Mouse (Mus musculus): ENCODE results near the gene Iscu. TPM values are rescaled to one million over a fixed set of nuclear protein-coding genes. Genes with fewer than 3 reads are reported as not detected.

Gene Iscu
- 78.4 and 80.1 TPM in 2 replicates for total RNA-seq (2012; rRNA removed)

GRCm38 (mm10) chr5:113772450-113772895 lies at the start of gene Iscu, which contains the start of gene Sart3:
TSS of gene Iscu (plus strand) at chr5:113772748.
TSS of gene Sart3 (minus strand) at chr5:113772510.
- no peaks in the 10 kb centered on the region for H3K9me3 ChIP-seq (ENCODE audit: control insufficient read depth, insufficient read depth, low read depth, low read length)
- no peak for TF ChIP-seq MAFK (IDR thresholded peaks at IDR 0.05; ENCODE audit: insufficient read depth, low read depth, low read length)
- peak; percentile 81 for TF ChIP-seq HCFC1 (IDR thresholded peaks at IDR 0.05; ENCODE audit: borderline replicate concordance, insufficient read depth, low read length)
- TF ChIP-seq CHD2 (IDR thresholded peaks at IDR 0.05; ENCODE audit: low read depth, low read length), result no peak
- peak; percentile 85 for TF ChIP-seq ZNF384 (IDR thresholded peaks at IDR 0.05; ENCODE audit: low read depth, low read length)
- peak within 1 kb of the TSS; percentile 98 for H3K9ac ChIP-seq (ENCODE audit: insufficient read depth, low read depth, low read length, poor library complexity, severe bottlenecking)
- in situ Hi-C loops (cut with MboI; ENCODE audit: low sequenced_read_pairs in 2 of 2, unreplicated experiment in 2 of 2), result no loop called here
- H3K27ac ChIP-seq (ENCODE audit: insufficient read depth, low read depth, low read length, poor library complexity, severe bottlenecking), result peak within 1 kb of the TSS; percentile 91
- peaks cover 2 to 5% of the 10 kb centered on the region in 2 experiments; a peak in 3 of 4 replicates for H3K4me1 ChIP-seq (ENCODE audit: control insufficient read depth in 2 of 2, insufficient read depth in 2 of 2, low read length in 2 of 2, poor library complexity in 1 of 2)
- H3K36me3 ChIP-seq (ENCODE audit: control insufficient read depth, insufficient read depth, low read length, poor library complexity, severe bottlenecking), result peaks cover 38% of the 10 kb centered on the region
- DNase-seq (ENCODE audit: low read depth, low spot score), result peak; percentile 86
- peak within 1 kb of the TSS; percentile 89 to 97 for H3K4me3 ChIP-seq (ENCODE audit: insufficient read depth in 1 of 2, low read depth in 1 of 2, low read length in 2 of 2, poor library complexity in 1 of 2, severe bottlenecking in 1 of 2)

- no peak for DNase-seq (ENCODE audit: low read depth, low spot score)
- Histone ChIP-seq H3K27ac (ENCODE audit: insufficient read depth, low read depth, low read length, poor library complexity, severe bottlenecking) (peak overlapping the region; percentile 26; the same call in 1 of the 2 replicates), H3K4me3 (ENCODE audit: insufficient read depth in 1 of 2, low read depth in 1 of 2, low read length in 2 of 2, poor library complexity in 1 of 2, severe bottlenecking in 1 of 2) (no peak overlapping the region), H3K4me1 (ENCODE audit: control insufficient read depth in 2 of 2, insufficient read depth in 2 of 2, low read length in 2 of 2, poor library complexity in 1 of 2) (peaks cover 0 to 14% of the 10 kb centered on the region in 2 experiments; a peak in 2 of 4 replicates), H3K36me3 (ENCODE audit: control insufficient read depth, insufficient read depth, low read length, poor library complexity, severe bottlenecking) (no peaks in the 10 kb centered on the region), H3K9ac (ENCODE audit: insufficient read depth, low read depth, low read length, poor library complexity, severe bottlenecking) (0 out of 2 replicates have a peak overlapping the region, but pooled peaks have one; percentile 2), H3K9me3 (ENCODE audit: control insufficient read depth, insufficient read depth, low read depth, low read length) (no peaks in the 10 kb centered on the region)
- TF ChIP-seq MAFK (IDR thresholded peaks at IDR 0.05; ENCODE audit: insufficient read depth, low read depth, low read length), result no peak
- no peak for TF ChIP-seq ZC3H11A (IDR thresholded peaks at IDR 0.05; ENCODE audit: borderline replicate concordance, low read depth, low read length)
- no peak for TF ChIP-seq HCFC1 (IDR thresholded peaks at IDR 0.05; ENCODE audit: borderline replicate concordance, insufficient read depth, low read length)
- no peak for TF ChIP-seq ZNF384 (IDR thresholded peaks at IDR 0.05; ENCODE audit: low read depth, low read length)
- TF ChIP-seq CHD2 (IDR thresholded peaks at IDR 0.05; ENCODE audit: low read depth, low read length), result no peak
- in situ Hi-C loops (cut with MboI; ENCODE audit: low sequenced_read_pairs in 2 of 2, unreplicated experiment in 2 of 2), result loop anchor here (10.0 kb wide), 2 partner anchors 249 to 349 kb away; no protein-coding TSS in a partner anchor
Measured at GRCm38 (mm10) chr5:113723567-113724237, 48.8 kb upstream of the Iscu start.

GRCm38 (mm10) chr5:113724446-113724845 lies 48.1 kb upstream of the Iscu start, which contains the start of gene 1700069L16Rik:
TSS of gene 1700069L16Rik (minus strand) at chr5:113724772.
- no peak within 1 kb of the TSS for H3K4me3 ChIP-seq (ENCODE audit: insufficient read depth in 1 of 2, low read depth in 1 of 2, low read length in 2 of 2, poor library complexity in 1 of 2, severe bottlenecking in 1 of 2)
- 0 out of 2 replicates have a peak within 1 kb of the TSS, but pooled peaks have one; percentile 2 for H3K9ac ChIP-seq (ENCODE audit: insufficient read depth, low read depth, low read length, poor library complexity, severe bottlenecking)
- H3K9me3 ChIP-seq (ENCODE audit: control insufficient read depth, insufficient read depth, low read depth, low read length), result no peaks in the 10 kb centered on the region
- no peaks in the 10 kb centered on the region for H3K36me3 ChIP-seq (ENCODE audit: control insufficient read depth, insufficient read depth, low read length, poor library complexity, severe bottlenecking)
- in situ Hi-C loops (cut with MboI; ENCODE audit: low sequenced_read_pairs in 2 of 2, unreplicated experiment in 2 of 2), result loop anchor here (10.0 kb wide), 2 partner anchors 250 to 350 kb away; no protein-coding TSS in a partner anchor
- H3K4me1 ChIP-seq (ENCODE audit: control insufficient read depth in 2 of 2, insufficient read depth in 2 of 2, low read length in 2 of 2, poor library complexity in 1 of 2), result peaks cover 0 to 14% of the 10 kb centered on the region in 2 experiments; a peak in 2 of 4 replicates
- DNase-seq (ENCODE audit: low read depth, low spot score), result peak; percentile 88
- peak within 1 kb of the TSS; percentile 26; the same call in 1 of the 2 replicates for H3K27ac ChIP-seq (ENCODE audit: insufficient read depth, low read depth, low read length, poor library complexity, severe bottlenecking)
- TF ChIP-seq HCFC1 (IDR thresholded peaks at IDR 0.05; ENCODE audit: borderline replicate concordance, insufficient read depth, low read length) (no peak), ZC3H11A (IDR thresholded peaks at IDR 0.05; ENCODE audit: borderline replicate concordance, low read depth, low read length) (peak; percentile 87)

GRCm38 (mm10) chr5:113725417-113725816 lies 47.1 kb upstream of the Iscu start:
- in situ Hi-C loops (cut with MboI; ENCODE audit: low sequenced_read_pairs in 2 of 2, unreplicated experiment in 2 of 2), result loop anchor here (10.0 kb wide), 2 partner anchors 251 to 351 kb away; no protein-coding TSS in a partner anchor
- Histone ChIP-seq H3K27ac (ENCODE audit: insufficient read depth, low read depth, low read length, poor library complexity, severe bottlenecking) (no peak overlapping the region), H3K9me3 (ENCODE audit: control insufficient read depth, insufficient read depth, low read depth, low read length) (no peaks in the 10 kb centered on the region), H3K36me3 (ENCODE audit: control insufficient read depth, insufficient read depth, low read length, poor library complexity, severe bottlenecking) (no peaks in the 10 kb centered on the region), H3K9ac (ENCODE audit: insufficient read depth, low read depth, low read length, poor library complexity, severe bottlenecking) (no peak overlapping the region), H3K4me3 (ENCODE audit: insufficient read depth in 1 of 2, low read depth in 1 of 2, low read length in 2 of 2, poor library complexity in 1 of 2, severe bottlenecking in 1 of 2) (no peak overlapping the region), H3K4me1 (ENCODE audit: control insufficient read depth in 2 of 2, insufficient read depth in 2 of 2, low read length in 2 of 2, poor library complexity in 1 of 2) (peaks cover 0 to 16% of the 10 kb centered on the region in 2 experiments; a peak in 2 of 4 replicates)
- no peak for DNase-seq (ENCODE audit: low read depth, low spot score)
- TF ChIP-seq HCFC1 (IDR thresholded peaks at IDR 0.05; ENCODE audit: borderline replicate concordance, insufficient read depth, low read length), result no peak
- TF ChIP-seq CHD2 (IDR thresholded peaks at IDR 0.05; ENCODE audit: low read depth, low read length), result no peak
- TF ChIP-seq ZC3H11A (IDR thresholded peaks at IDR 0.05; ENCODE audit: borderline replicate concordance, low read depth, low read length), result no peak
- no peak for TF ChIP-seq ZNF384 (IDR thresholded peaks at IDR 0.05; ENCODE audit: low read depth, low read length)
- no peak for TF ChIP-seq MAFK (IDR thresholded peaks at IDR 0.05; ENCODE audit: insufficient read depth, low read depth, low read length)

Measured in ES-E14 (cell line).